Mouse (Mus musculus): ENCODE measurements at regions not wholly inside any gene's neighbourhood (a gene's known extent, or its start where the extent isn't known, plus 50 kb on each side); places are given as distances from the start of the nearest gene placed in this dataset.
"Not testable (repeated sequence)": the region's sequence is repeated elsewhere in the genome, so short reads cannot be mapped to it uniquely, and the experiment has no call there.

GRCm38 (mm10) chr8:93443631-93444030, 64.1 kb upstream of the Ces1h start:
- H3K4me1 ChIP-seq (ENCODE audit: control insufficient read depth, insufficient read depth, low read length); H3K36me3 ChIP-seq (ENCODE audit: control insufficient read depth, insufficient read depth, low read length); H3K27me3 ChIP-seq (ENCODE audit: control insufficient read depth, insufficient read depth, low read length); H3K27ac ChIP-seq (ENCODE audit: control insufficient read depth, insufficient read depth, low read depth, low read length); H3K4me3 ChIP-seq (ENCODE audit: control insufficient read depth, low read depth, low read length): not testable (repeated sequence)

- H3K36me3 ChIP-seq (ENCODE audit: control insufficient read depth, insufficient read depth, low read length): no peaks in the 10 kb centered on the region
- no peak for TF ChIP-seq POLR2A (IDR thresholded peaks at IDR 0.05; ENCODE audit: control insufficient read depth, low read depth, low read length)
- TF ChIP-seq CTCF (IDR thresholded peaks at IDR 0.05; ENCODE audit: control insufficient read depth, insufficient read depth, insufficient replicate concordance, low read depth, low read length): no peak
- no peak overlapping the region for H3K4me3 ChIP-seq (ENCODE audit: control insufficient read depth, low read depth, low read length)
- H3K27ac ChIP-seq (ENCODE audit: control insufficient read depth, insufficient read depth, low read depth, low read length): no peak overlapping the region
- no peaks in the 10 kb centered on the region for H3K27me3 ChIP-seq (ENCODE audit: control insufficient read depth, insufficient read depth, low read length)
- no peaks in the 10 kb centered on the region; the same call in 1 of the 2 replicates for H3K4me1 ChIP-seq (ENCODE audit: control insufficient read depth, insufficient read depth, low read length)
Observed at GRCm38 (mm10) chr8:93441936-93442335, 62.4 kb upstream of the Ces1h start.

GRCm38 (mm10) chr8:93436586-93436985, 57.1 kb upstream of the Ces1h start:
- H3K27me3 ChIP-seq (ENCODE audit: control insufficient read depth, insufficient read depth, low read length); H3K27ac ChIP-seq (ENCODE audit: control insufficient read depth, insufficient read depth, low read depth, low read length); H3K4me3 ChIP-seq (ENCODE audit: control insufficient read depth, low read depth, low read length); H3K4me1 ChIP-seq (ENCODE audit: control insufficient read depth, insufficient read depth, low read length); H3K36me3 ChIP-seq (ENCODE audit: control insufficient read depth, insufficient read depth, low read length): not testable (repeated sequence)

- peaks cover 4% of the 10 kb centered on the region for H3K36me3 ChIP-seq (ENCODE audit: control insufficient read depth, insufficient read depth, low read length)
- H3K27me3 ChIP-seq (ENCODE audit: control insufficient read depth, insufficient read depth, low read length): no peaks in the 10 kb centered on the region
- H3K27ac ChIP-seq (ENCODE audit: control insufficient read depth, insufficient read depth, low read depth, low read length): no peak overlapping the region
- TF ChIP-seq CTCF (IDR thresholded peaks at IDR 0.05; ENCODE audit: control insufficient read depth, insufficient read depth, insufficient replicate concordance, low read depth, low read length) (0 out of 2 replicates have a peak, but pooled peaks have one; percentile 18), POLR2A (IDR thresholded peaks at IDR 0.05; ENCODE audit: control insufficient read depth, low read depth, low read length) (no peak)
- no peak overlapping the region for H3K4me3 ChIP-seq (ENCODE audit: control insufficient read depth, low read depth, low read length)
- H3K4me1 ChIP-seq (ENCODE audit: control insufficient read depth, insufficient read depth, low read length): peaks cover 7% of the 10 kb centered on the region
Observed at GRCm38 (mm10) chr8:93430637-93431036, 51.1 kb upstream of the Ces1h start.
